Mouse (Mus musculus): ENCODE measurements around the gene Mepe.

DNA sequence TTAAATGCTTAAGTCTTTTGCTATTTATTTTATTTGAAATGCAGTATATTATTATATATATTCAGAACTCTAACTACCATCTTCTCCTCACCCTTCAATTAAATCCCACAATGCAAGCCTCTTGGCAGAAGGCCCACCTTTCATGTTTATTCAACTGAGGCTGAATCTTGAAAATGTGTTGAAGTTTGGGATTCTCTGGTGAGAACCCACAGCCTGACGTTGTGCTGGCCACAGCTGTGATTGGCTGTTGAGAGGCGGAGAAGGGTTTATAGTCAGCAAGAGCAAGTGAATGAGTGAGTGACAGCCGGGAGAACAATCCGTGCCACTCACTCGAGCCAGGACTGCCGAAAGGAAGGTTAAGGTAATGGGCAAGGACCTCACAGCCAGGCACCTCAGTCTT is 26.1 kb upstream of the Mepe start, which contains the start of gene Ibsp:
- TF ChIP-seq CTCF (IDR thresholded peaks at IDR 0.05; ENCODE audit: low read depth, low read length) (no peak), POLR2A (IDR thresholded peaks at IDR 0.05; ENCODE audit: extremely low read depth, insufficient read depth, low read length) (no peak)
